Mouse (Mus musculus) neural tube, embryonic 11.5 days (tissue): Measurements from ENCODE around the gene Card11. TPM values are rescaled to one million over a fixed set of nuclear protein-coding genes. Genes with fewer than 3 reads are reported as not detected.

Source experiments
- ATAC-seq: fragments of 200-750 bp; cut with Nextera tagmentation; 2 replicates; pipeline ENCODE4 v1.8.0; 2017; ENCODE audit warnings: moderate number of reproducible peaks, mild to moderate bottlenecking, moderate TSS enrichment, moderate library complexity; ENCODE audit not compliant: insufficient read depth, low FRiP score, low TSS enrichment
- DNase-seq: peaks from one replicate; pipeline ENCODE4 v3.0.0-alpha.2; 2015; ENCODE audit warnings: low spot score
- H3K27ac ChIP-seq: fragments of 300-500 bp; sonication (generic); 2 replicates; pipeline ENCODE4 v1.5.1; 2014; ENCODE audit warnings: low read depth, mild to moderate bottlenecking, low read length
- H3K27me3 ChIP-seq: fragments of 300-500 bp; sonication (generic); 2 replicates; pipeline ENCODE4 v1.6.1; 2014; ENCODE audit warnings: mild to moderate bottlenecking, low read length, mixed read lengths; ENCODE audit not compliant: control insufficient read depth, insufficient read depth
- H3K36me3 ChIP-seq: fragments of 300-500 bp; sonication (generic); 2 replicates; pipeline ENCODE4 v1.6.1; 2014; ENCODE audit warnings: mild to moderate bottlenecking, low read length, moderate library complexity, mixed read lengths; ENCODE audit not compliant: control insufficient read depth, insufficient read depth
- H3K4me1 ChIP-seq: fragments of 300-500 bp; sonication (generic); 2 replicates; pipeline ENCODE4 v1.6.1; 2014; ENCODE audit warnings: low read length, mixed read lengths; ENCODE audit not compliant: control insufficient read depth, insufficient read depth
- H3K4me2 ChIP-seq: fragments of 300-500 bp; sonication (generic); 2 replicates; pipeline ENCODE4 v1.6.1; 2014; ENCODE audit warnings: low read depth, mild to moderate bottlenecking, moderate library complexity
- H3K4me3 ChIP-seq: fragments of 300-500 bp; sonication (generic); 2 replicates; pipeline ENCODE4 v1.5.1; 2014; ENCODE audit warnings: low read depth, low read length
- H3K9ac ChIP-seq: fragments of 300-500 bp; sonication (generic); 2 replicates; pipeline ENCODE4 v1.6.1; 2014; ENCODE audit warnings: mild to moderate bottlenecking, low read length
- H3K9me3 ChIP-seq: fragments of 300-500 bp; sonication (generic); 2 replicates; pipeline ENCODE4 v1.6.1; 2016; ENCODE audit warnings: low read length; ENCODE audit not compliant: control insufficient read depth
- WGBS: fragments of 180-500 bp; shearing (Covaris S2); extraction: QIAGEN DNeasy Blood & Tissue Kit; methylation state at CpG from one replicate; pipeline ENCODE4 v1.1.7; 2014; 5-methylcytosine and 5-hydroxymethylcytosine counted together
- polyA plus RNA-seq: library from polyadenylated mRNA; unstranded; fragments of >200 nt; fragmentation: Nextera tagmentation; extraction: Ambion mirVana; gene quantifications from 2 replicates; pipeline ENCODE4 v1.2.1, GENCODE M21; 2014

Gene Card11
- polyA plus RNA-seq, 1 experiment from 2014 or later = 0.09 TPM

GRCm38 (mm10) chr5:141033001-141033400, 32.6 kb upstream of the Card11 start:
- Histone ChIP-seq H3K27ac (no peak overlapping the region), H3K27me3 (no peaks in the 10 kb centered on the region), H3K9ac (no peak overlapping the region), H3K9me3 (no peaks in the 10 kb centered on the region), H3K4me1 (no peaks in the 10 kb centered on the region), H3K4me3 (no peak overlapping the region), H3K36me3 (no peaks in the 10 kb centered on the region), H3K4me2 (no peak overlapping the region)
- no peak for ATAC-seq
- no peak for DNase-seq
- WGBS = 93% methylated on average over 1 of the region's 1 CpGs

- Histone ChIP-seq H3K36me3 (no peaks in the 10 kb centered on the region), H3K9ac (no peak overlapping the region), H3K27me3 (no peaks in the 10 kb centered on the region), H3K9me3 (no peaks in the 10 kb centered on the region), H3K4me1 (no peaks in the 10 kb centered on the region), H3K27ac (no peak overlapping the region), H3K4me2 (no peak overlapping the region), H3K4me3 (no peak overlapping the region)
- WGBS = 93% methylated on average over 2 of the region's 2 CpGs
- DNase-seq = no peak
- no peak for ATAC-seq
Measured at GRCm38 (mm10) chr5:141029364-141029763, 29.0 kb upstream of the Card11 start.

DNA sequence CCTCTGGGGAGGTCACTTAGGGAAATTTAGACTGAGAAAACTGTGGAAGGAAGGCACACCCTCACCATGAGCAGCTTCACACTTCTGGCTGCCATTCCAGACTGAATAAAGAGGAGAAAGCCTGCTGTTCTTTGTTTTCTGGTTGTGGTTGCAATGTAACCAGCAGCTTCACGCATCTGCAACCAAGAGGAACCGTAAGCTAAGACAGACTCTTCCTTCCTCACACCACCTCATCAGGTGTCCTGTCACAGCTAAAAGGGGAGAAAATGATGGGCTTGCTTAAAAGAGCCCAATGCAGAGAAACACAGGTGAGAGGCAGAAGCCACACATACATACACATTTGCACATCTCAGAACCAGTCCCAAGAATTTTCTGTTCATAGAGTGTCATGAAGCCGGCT, 25.3 kb upstream of the Card11 start:
- H3K36me3 ChIP-seq = no peaks in the 10 kb centered on the region
- no peaks in the 10 kb centered on the region for H3K4me1 ChIP-seq
- DNase-seq = no peak
- no peak overlapping the region for H3K9ac ChIP-seq
- H3K9me3 ChIP-seq = no peaks in the 10 kb centered on the region
- no peak overlapping the region for H3K4me3 ChIP-seq
- H3K4me2 ChIP-seq = no peak overlapping the region
- no peak overlapping the region for H3K27ac ChIP-seq
- no peak for ATAC-seq
- WGBS = 94% methylated on average over 3 of the region's 3 CpGs
- H3K27me3 ChIP-seq = no peaks in the 10 kb centered on the region

DNA sequence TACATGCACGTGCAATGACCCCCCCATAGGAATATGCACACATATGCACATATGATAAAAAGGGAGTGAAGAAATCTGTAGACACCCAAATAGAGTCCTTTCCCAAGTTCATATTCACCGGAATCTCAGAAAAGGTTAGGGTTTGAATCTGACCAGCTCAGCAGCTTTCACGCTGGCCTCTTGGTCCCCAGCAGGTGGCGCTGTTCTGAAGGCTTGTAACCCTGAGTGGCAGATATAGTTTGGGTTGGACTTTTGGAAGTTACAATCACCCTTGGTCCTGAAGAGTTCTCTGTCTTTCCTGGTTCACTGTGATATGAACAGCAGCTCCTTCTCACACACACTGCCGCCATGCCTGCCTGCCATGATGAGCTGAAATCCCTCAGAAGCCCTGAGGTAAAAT, 24.1 kb upstream of the Card11 start:
- no peaks in the 10 kb centered on the region for H3K36me3 ChIP-seq
- no peak overlapping the region for H3K4me3 ChIP-seq
- no peak overlapping the region for H3K27ac ChIP-seq
- DNase-seq = no peak
- H3K4me1 ChIP-seq = no peaks in the 10 kb centered on the region
- WGBS = 66% methylated on average over 5 of the region's 5 CpGs
- H3K9ac ChIP-seq = no peak overlapping the region
- no peaks in the 10 kb centered on the region for H3K9me3 ChIP-seq
- no peak overlapping the region for H3K4me2 ChIP-seq
- no peaks in the 10 kb centered on the region for H3K27me3 ChIP-seq
- no peak for ATAC-seq

GRCm38 (mm10) chr5:141017927-141018700, 17.7 kb upstream of the Card11 start:
- H3K27me3 ChIP-seq = no peaks in the 10 kb centered on the region
- ATAC-seq = no peak
- H3K27ac ChIP-seq = no peak overlapping the region
- no peak overlapping the region for H3K4me3 ChIP-seq
- whole genome bisulfite sequencing = 76% methylated on average over 2 of the region's 2 CpGs
- no peaks in the 10 kb centered on the region for H3K9me3 ChIP-seq
- no peak for DNase-seq
- no peak overlapping the region for H3K9ac ChIP-seq
- H3K36me3 ChIP-seq = no peaks in the 10 kb centered on the region
- H3K4me1 ChIP-seq = no peaks in the 10 kb centered on the region
- no peak overlapping the region for H3K4me2 ChIP-seq

GRCm38 (mm10) chr5:141016082-141016481, 15.7 kb upstream of the Card11 start:
- no peak for ATAC-seq
- H3K9ac ChIP-seq = no peak overlapping the region
- no peaks in the 10 kb centered on the region for H3K27me3 ChIP-seq
- no peaks in the 10 kb centered on the region for H3K9me3 ChIP-seq
- H3K4me3 ChIP-seq = no peak overlapping the region
- no peaks in the 10 kb centered on the region for H3K36me3 ChIP-seq
- WGBS = 72% methylated on average over 1 of the region's 1 CpGs
- DNase-seq = no peak
- no peak overlapping the region for H3K27ac ChIP-seq
- H3K4me1 ChIP-seq = no peaks in the 10 kb centered on the region
- H3K4me2 ChIP-seq = no peak overlapping the region

DNA sequence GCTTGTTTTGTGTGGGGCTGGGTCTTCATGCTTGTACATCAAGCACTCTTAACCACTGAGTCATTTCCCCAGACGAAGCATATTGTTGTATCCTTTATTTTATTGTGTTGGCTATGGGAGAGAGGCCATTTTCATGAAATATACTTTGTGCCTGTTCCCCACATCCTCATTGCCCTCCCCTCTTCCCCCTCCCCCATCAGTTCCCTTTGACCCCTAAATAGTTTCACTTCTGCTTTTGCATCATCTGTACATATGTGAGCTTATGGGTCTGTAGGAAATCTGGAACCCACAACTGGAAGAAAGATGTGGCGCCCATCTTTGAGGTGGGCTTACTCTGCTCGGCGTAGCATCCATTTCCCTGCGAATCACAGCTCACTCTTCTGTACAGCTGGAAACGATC, 13.8 kb upstream of the Card11 start:
- no peak overlapping the region for H3K4me2 ChIP-seq
- 94% methylated on average over 6 of the region's 6 CpGs for WGBS
- DNase-seq (no peak), ATAC-seq (no peak)
- no peak overlapping the region for H3K27ac ChIP-seq
- H3K36me3 ChIP-seq = no peaks in the 10 kb centered on the region
- no peaks in the 10 kb centered on the region for H3K27me3 ChIP-seq
- no peaks in the 10 kb centered on the region for H3K4me1 ChIP-seq
- no peaks in the 10 kb centered on the region for H3K9me3 ChIP-seq
- H3K9ac ChIP-seq = no peak overlapping the region
- no peak overlapping the region for H3K4me3 ChIP-seq

DNA sequence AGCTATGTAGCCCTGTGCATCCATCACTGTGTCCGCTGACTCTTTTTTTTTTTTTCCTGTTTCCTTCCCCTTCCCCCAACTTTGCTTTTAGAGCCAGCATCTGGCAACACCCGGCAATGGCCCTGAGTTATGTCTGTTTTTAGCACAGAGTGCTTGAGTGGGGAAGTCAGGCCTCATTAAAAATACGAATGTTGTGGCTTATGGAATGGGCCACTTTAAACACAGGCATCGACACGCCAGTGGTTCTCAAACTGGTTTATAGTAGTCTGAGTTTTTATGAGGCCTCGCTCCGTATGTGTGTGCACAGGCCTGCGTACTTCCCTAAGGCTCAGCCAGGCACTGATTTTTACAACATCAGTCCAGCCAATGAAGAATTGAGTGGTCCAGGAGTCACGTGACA, 13.1 kb upstream of the Card11 start:
- Histone ChIP-seq H3K9me3 (no peaks in the 10 kb centered on the region; the same call in 1 of the 2 replicates), H3K4me3 (no peak overlapping the region), H3K27ac (no peak overlapping the region), H3K4me2 (no peak overlapping the region), H3K27me3 (no peaks in the 10 kb centered on the region), H3K4me1 (no peaks in the 10 kb centered on the region), H3K9ac (no peak overlapping the region), H3K36me3 (no peaks in the 10 kb centered on the region)
- 65% methylated on average over 9 of the region's 9 CpGs for WGBS
- ATAC-seq (no peak), DNase-seq (no peak)

DNA sequence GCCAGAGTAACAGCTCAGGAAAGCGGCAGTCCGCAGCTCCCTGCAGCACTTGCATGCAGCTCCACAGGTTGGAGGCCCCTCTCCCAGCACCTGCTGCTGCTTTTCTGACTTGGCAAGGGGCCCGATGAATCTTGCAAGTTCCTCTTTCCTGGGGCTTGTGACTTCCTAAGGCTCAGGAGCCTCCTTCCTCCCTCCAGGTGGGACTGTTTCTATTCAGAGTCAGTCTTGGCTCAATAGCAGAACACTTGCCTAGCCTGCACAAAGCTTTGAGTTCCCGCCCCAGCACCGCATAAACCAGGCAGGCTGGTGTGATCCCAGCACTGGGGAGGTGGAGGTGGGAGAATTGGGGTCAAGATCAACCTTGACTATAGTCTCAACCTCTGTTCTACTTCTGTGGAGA, 5.1 kb upstream of the Card11 start:
- H3K4me3 ChIP-seq = no peak overlapping the region
- no peak overlapping the region for H3K27ac ChIP-seq
- WGBS = 80% methylated on average over 5 of the region's 5 CpGs
- H3K4me1 ChIP-seq = no peaks in the 10 kb centered on the region
- H3K9me3 ChIP-seq = no peaks in the 10 kb centered on the region; the same call in 1 of the 2 replicates
- no peaks in the 10 kb centered on the region for H3K27me3 ChIP-seq
- no peak overlapping the region for H3K4me2 ChIP-seq
- DNase-seq (no peak), ATAC-seq (no peak)
- H3K36me3 ChIP-seq = no peaks in the 10 kb centered on the region
- no peak overlapping the region for H3K9ac ChIP-seq
